Mouse (Mus musculus) thymus, postnatal 0 days (tissue): ENCODE data around the gene Bex3. TPM values are rescaled to one million over a fixed set of nuclear protein-coding genes. Genes with fewer than 3 reads are reported as not detected.
"Not testable (repeated sequence)": the region's sequence is repeated elsewhere in the genome, so short reads cannot be mapped to it uniquely, and the experiment has no call there.

Experiments used
- DNase-seq: peaks from one replicate; pipeline ENCODE4 v3.0.0-alpha.2; 2015; ENCODE audit warnings: low spot score
- polyA plus RNA-seq: library from polyadenylated mRNA; unstranded; fragments of >200 nt; fragmentation: Nextera tagmentation; extraction: Ambion mirVana; gene quantifications from 2 replicates; pipeline ENCODE4 v1.2.1, GENCODE M21; 2015

Bex3 gene
- polyA plus RNA-seq: 165 and 185 TPM in 2 replicates

GRCm38 (mm10) chrX:136269743-136270392, at the start of gene Bex3:
Gene Bex3 (plus strand): TSS chrX:136270253.
- not testable (repeated sequence) for DNase-seq

DNA sequence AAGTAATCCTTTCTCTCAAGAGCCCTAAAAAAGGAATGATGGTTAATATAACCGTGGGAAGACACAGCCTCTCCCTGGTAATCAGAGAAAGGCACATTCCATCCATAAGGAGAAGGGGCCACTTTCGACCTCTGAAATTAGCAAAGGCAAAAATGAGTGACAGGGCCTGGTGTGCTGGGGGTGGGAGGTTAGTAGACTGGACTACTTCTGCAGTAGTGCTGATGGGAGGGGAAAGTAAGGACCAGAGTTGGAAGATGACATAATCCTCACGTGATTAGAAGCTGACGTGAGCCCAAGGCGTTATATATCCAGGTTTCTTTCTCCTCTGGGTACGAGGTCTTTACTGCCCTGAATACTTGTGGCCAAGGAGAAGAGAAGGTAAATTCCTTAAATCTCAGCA, 46.3 kb upstream of the Bex3 start:
- no peak for DNase-seq

- DNase-seq: no peak
Measured at GRCm38 (mm10) chrX:136227768-136228167, 42.3 kb upstream of the Bex3 start.

DNA sequence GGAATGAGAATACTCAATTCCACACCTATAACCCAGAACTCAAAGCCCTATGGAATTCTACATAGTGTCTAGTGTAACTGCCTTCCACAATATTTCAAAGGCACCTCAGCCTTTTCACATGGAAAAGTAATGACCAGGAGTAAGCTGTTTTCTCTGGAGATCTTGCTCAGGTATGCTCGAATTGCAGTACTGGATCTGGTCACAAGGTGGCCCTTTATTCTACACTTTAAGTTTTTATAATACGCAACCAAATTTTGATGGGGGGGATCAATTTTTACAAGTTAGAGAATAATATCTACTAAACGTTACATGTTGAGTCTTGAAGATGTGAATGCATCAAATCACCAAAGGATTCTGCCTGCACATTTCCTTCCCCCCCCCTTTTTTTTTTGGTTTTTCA, 31.9 kb upstream of the Bex3 start:
- peak; percentile 9 for DNase-seq

- DNase-seq: no peak
Measured at GRCm38 (mm10) chrX:136243181-136243580, 26.9 kb upstream of the Bex3 start.

DNA sequence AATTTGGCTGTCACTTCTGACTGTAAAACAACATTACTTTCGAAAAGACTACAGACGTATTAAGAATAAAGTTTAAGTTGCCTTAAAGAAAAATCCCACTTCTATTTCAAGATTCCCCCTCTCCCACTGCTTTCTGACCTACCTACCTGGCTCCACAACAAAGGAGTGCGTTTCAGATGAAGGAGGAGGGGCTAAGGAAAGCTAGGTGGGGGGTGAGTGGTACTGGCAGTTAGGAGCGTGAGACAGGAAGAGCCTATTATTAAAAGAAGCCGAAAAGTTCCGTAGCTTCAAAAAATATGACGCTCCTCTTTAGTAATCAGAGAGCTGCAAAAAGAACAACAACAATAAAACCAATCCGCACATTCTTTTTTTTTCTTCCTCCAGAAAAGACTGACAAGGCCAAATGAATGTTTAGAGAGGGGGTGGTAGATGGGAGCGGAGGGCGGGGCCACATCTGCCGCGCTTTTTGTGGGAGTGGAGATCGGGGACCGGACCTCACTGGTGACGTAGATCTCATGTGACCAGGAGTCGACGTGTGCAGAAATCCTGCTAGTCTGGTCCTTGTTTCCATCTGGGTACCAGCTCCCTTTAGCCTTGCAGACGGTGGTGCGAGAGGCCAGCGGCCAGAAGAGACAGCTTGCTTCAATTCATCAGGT, 25.4 kb upstream of the Bex3 start, which contains the start of gene Tceal9:
Gene Tceal9 (plus strand): TSS at position 506 of the 656 bp plus-strand sequence.
- peak; percentile 51 for DNase-seq

DNA sequence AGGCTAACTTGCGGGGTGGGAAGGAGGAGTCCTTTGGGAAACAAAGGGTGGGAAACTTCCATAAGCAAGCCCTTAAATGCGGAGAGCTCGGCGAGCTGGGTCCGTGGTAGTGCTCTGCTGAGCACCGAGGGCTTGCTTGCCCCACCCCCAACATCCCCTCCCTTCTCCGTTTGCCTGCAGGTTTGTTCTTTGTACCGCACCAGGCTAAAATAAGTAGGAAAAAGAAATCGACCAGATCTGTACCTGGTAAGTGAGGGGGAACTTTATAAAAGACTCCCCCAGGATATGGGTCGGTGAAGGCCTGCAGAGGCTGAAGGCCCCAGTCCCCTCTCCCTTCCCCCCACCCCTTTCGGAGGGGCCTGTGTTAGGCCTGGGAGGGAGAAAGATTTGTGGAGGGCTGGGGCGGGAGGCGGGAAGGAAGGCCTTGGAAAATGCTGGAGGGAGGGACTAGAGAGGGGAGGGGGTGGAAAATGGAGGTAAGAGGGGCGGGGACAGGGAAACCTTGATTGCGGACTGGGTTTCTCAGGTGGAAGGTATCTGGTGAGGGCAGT, 24.5 kb upstream of the Bex3 start:
- peak; percentile 5 for DNase-seq

- DNase-seq: no peak
Measured at GRCm38 (mm10) chrX:136248811-136249210, 21.2 kb upstream of the Bex3 start.

DNA sequence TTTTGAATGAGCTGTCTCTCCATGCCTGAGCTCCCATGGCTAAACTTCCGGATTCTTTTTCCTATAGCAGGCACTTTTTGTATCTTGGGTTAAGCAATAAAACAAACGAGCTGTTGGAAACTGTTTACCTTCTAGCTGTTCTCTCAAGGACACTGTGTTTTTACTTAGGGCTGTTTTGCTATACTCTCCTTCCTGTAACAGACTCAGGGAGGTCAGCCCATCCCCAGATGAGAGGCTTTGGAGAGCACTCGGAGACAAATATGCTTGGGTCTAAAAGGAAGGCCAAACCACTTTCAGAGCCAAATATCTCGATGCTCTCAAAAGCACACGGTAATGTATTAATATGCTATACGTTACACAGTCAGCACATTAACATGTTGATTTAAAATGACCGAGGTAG, 20.4 kb upstream of the Bex3 start:
- no peak for DNase-seq

GRCm38 (mm10) chrX:136252023-136252729, 17.9 kb upstream of the Bex3 start:
- no peak for DNase-seq

DNA sequence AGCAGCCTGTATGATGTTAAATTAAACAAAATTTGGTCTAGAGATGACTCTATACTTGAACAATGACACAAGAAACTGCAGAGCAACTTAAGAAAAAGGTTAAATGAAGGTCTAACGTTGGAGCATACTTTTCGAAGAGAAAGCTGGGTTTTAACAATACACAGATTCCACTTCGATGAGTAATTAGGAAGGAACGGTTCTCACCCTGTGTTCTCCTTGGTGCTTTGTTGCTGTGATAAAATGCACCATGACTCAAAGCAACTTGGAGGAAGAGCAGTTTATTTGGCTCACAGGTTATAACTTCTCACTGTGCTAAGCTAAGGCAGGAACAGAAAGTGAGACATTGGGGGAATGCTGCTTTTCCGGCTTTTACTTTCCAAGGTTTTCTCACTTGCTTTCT, 2.3 kb upstream of the Bex3 start:
- no peak for DNase-seq

DNA sequence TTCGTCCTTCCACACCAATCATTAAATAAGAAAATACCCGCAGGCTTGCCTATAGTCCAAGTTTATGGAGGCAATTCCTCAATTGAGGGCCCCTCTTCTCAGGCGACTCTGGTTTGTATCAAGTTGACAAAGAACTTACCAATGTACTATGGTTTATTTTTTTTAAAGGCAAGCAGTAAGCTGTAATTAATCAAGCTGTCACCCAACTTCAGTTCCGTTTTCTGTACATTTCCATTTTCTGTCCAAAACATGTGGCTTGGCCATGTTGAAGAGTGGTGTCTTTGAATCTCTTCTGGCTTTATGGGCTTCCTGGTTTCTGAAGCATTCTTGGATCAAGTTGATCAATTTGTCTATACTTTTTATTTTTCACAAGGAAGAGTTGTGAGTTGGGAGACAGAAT, 1.9 kb upstream of the Bex3 start:
- no peak for DNase-seq

- DNase-seq: not testable (repeated sequence)
Measured at GRCm38 (mm10) chrX:136270393-136271111, 499 bp downstream of the Bex3 start.

- DNase-seq: no peak
Measured at GRCm38 (mm10) chrX:136274542-136274941, 4.5 kb downstream of the Bex3 start.

- no peak for DNase-seq
Measured at GRCm38 (mm10) chrX:136275386-136275785, 5.3 kb downstream of the Bex3 start.

DNA sequence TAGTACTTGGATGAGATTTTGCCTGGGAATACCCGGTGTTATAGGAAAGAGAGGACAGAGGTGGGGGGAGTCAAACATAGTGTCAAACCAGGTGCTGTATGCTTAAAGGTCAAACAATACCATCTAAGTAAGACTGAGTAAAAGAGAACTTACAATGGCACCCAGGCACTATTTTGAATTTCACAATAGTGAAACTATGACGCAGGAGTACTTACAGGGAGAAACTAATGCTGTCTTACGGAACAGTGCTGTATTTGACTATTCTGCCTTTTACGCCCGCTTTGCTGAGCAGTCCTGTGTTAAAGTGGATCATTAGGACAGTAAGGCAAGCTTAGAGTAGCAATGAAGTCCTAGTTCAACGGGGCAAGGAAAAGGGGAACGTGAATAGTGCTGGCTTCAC, 7.5 kb downstream of the Bex3 start:
- no peak for DNase-seq

GRCm38 (mm10) chrX:136278401-136278800, 8.3 kb downstream of the Bex3 start:
- DNase-seq: no peak

GRCm38 (mm10) chrX:136279410-136279809, 9.4 kb downstream of the Bex3 start:
- DNase-seq: no peak

- DNase-seq: no peak
Measured at GRCm38 (mm10) chrX:136290817-136291281, 20.8 kb downstream of the Bex3 start.

DNA sequence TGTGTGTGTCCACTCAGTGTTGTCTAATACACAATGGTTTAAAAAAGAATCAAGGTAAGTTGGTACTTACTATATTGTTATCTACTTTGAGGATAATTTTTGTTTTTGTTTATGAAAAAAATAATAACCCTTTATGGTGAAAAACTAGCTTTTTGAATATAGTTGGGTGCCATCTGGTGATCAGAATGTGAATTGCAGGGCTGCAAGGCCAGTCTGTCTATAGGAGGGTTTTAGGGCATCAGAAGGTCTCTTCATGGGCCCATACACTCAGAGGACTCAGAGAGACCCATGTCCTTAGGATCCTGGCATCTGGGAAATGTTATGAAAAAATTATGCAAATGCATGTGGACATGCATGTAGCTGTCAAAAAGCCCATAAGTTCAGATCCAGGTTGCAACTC, 34.2 kb downstream of the Bex3 start:
- peak; percentile 24 for DNase-seq

- DNase-seq: no peak
Measured at GRCm38 (mm10) chrX:136306196-136306595, 36.1 kb downstream of the Bex3 start.
